Mouse (Mus musculus) frontal cortex, postnatal 14 days (tissue): ENCODE results near the gene Gm21833.
"Not testable (repeated sequence)": the region's sequence is repeated elsewhere in the genome, so short reads cannot be mapped to it uniquely, and the experiment has no call there.

ENCODE experiments used
- DNase-seq, 2 experiments: peaks; one replicate each; pipeline ENCODE4 v3.0.0; 2022; ENCODE audit warnings: low spot score in 2 of 2

The Gm21833 gene

GRCm38 (mm10) chr16:82828082-82828481, at the start of gene Gm21833:
Gm21833 (plus strand) TSS chr16:82828382.
- DNase-seq: not testable (repeated sequence)

GRCm38 (mm10) chr16:82789521-82789920, 38.7 kb upstream of the Gm21833 start:
- no peak for DNase-seq

- DNase-seq: no peak
Observed at GRCm38 (mm10) chr16:82796489-82796888, 31.7 kb upstream of the Gm21833 start.

- DNase-seq: no peak
Observed at GRCm38 (mm10) chr16:82815255-82815654, 12.9 kb upstream of the Gm21833 start.

DNA sequence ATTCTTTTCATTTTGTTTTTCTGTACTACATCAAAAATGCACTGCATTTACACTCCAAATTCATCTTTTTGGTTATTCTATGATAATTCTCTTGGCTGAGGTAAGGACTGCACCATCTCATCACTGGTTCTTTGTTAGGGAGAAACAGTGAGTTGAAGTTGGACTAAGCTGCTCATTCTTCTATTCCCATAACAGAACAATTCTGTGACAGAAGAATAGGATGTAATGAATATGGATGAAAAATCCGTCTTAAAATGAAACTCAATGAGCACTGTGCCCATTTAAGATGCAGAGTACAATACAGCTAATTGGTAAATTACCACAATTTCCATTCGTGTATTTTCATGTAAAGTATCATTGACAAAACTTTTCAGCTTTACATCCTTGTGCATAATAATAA, 11.6 kb upstream of the Gm21833 start:
- no peak for DNase-seq

DNA sequence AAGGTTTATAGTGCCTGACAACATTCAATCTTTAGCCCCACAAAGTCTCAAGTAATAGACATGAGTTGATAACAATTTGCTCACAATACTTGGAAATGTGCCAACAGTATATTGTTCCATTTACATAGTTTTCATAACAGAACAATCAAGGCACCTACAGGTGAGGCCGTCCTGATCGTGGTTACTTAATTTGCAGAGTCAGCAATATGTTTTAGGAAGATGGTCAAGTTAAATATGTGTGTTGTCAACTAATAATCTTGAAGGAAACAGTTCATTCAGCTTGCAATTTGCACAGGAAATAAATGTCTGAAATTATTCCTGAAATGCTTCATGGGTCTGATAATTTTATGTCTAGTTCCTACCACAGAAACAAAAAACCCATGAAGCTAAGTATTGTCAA, 27.6 kb downstream of the Gm21833 start:
- DNase-seq: no peak

GRCm38 (mm10) chr16:82864590-82864989, 36.4 kb downstream of the Gm21833 start:
- no peak for DNase-seq
